Mouse (Mus musculus): ENCODE measurements at regions not wholly inside any gene's neighbourhood (a gene's known extent, or its start where the extent isn't known, plus 50 kb on each side); places are given as distances from the start of the nearest gene placed in this dataset.

DNA sequence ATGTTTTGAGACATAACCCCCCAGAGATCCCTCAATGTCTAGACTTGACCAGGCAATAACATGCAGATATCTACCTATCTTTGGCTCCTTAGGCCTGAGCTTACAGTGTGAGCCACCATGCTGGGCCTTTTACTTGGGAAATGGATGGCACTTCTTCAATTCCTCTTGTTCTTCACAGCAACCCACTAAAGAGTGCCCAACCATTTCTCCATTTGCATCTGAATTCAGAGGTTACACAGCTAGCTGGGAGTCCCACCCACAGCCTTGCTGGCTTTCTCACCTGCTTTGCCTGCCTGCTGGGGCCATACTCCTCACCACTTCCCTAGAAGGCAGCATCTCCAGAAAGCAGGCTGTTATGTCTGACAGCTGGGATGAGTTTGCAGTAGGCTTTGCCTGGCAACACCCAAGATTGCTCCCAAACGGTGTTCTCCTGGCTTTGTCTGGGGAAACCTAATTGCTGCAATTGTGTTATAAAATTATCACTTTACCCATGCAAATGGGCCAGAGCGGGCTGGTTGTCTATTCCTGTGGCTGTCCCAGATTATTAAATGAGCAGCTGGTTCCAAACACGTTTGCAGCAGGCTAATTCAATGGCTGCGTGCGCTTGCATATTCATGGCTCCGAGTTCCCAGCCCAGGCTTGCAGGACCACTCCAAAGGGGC lies 721.6 kb downstream of the Hs3st4 start:
- DNase-seq: no peak
- TF ChIP-seq POLR2A (IDR thresholded peaks at IDR 0.05; ENCODE audit: borderline replicate concordance, extremely low read depth, low read depth, low read length) (no peak), CTCF (IDR thresholded peaks at IDR 0.05; ENCODE audit: insufficient read depth, low read length) (no peak)
- Histone ChIP-seq H3K4me1 (ENCODE audit: control insufficient read depth, insufficient read depth, low read length) (no peaks in the 10 kb centered on the region), H3K4me3 (replicated peaks; ENCODE audit: extremely low read depth, low read depth, low read length) (no peak overlapping the region)
- WGBS: 45% methylated on average over 6 of the region's 6 CpGs

DNA sequence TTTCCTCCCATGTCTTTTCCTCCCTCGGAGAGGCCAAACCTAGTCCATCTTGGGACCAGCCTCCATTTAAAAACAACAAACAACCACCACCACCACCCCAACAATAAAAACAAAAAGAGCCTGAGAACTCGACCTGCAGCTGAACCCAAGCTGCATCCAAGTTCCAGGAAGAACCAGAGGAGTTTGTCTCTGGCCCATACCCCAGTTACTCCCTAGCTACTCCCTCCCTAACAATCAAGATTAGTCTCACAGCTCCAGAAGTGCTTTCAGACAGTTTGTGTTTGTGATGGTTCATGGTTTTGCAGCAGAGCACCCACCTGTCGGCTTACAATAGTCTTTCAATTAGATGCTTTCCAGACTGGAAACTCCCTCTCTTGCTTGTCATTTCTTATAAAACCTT lies 724.5 kb downstream of the Hs3st4 start:
- 33% methylated on average over 3 of the region's 3 CpGs for WGBS
- no peak overlapping the region for H3K4me3 ChIP-seq (replicated peaks; ENCODE audit: extremely low read depth, low read depth, low read length)
- DNase-seq: no peak
- no peak for TF ChIP-seq CTCF (IDR thresholded peaks at IDR 0.05; ENCODE audit: insufficient read depth, low read length)
- TF ChIP-seq POLR2A (IDR thresholded peaks at IDR 0.05; ENCODE audit: borderline replicate concordance, extremely low read depth, low read depth, low read length): no peak
- no peaks in the 10 kb centered on the region for H3K4me1 ChIP-seq (ENCODE audit: control insufficient read depth, insufficient read depth, low read length)

DNA sequence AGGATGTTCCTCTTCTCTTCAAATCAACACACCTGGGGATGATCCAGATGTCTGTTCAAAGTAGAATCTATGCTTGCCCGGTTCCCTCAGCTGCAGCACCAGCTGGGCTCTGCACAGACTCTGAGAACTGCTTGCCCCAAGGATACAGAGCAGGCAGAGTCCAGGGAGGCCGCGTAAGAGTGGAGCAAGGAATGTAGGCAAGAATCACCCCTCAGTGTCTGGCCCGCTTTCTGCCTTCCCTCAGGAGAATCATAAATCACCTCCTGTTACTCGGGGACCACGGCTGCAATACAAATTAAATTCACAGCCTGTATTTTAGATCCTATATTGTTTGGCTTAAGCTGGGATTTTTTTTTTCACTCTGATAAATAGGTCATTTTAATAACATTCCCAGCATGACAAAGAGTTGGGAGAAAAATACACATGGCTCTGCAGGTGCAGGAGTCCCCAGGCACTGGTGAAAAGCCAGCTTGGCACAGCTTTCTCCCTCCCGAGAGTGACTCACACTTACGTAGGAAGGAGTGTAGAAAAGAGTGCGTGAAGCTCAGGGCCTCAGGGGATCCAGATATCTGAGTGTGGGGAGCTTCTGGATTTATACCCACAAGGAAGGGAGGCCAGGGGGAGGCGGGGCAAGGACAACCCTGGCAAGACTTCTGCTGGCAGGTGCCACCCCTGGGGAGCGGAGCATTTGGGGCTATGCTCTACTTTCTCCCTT lies 726.3 kb downstream of the Hs3st4 start:
- no peak overlapping the region for H3K4me3 ChIP-seq (replicated peaks; ENCODE audit: extremely low read depth, low read depth, low read length)
- DNase-seq: no peak
- TF ChIP-seq POLR2A (IDR thresholded peaks at IDR 0.05; ENCODE audit: borderline replicate concordance, extremely low read depth, low read depth, low read length): no peak
- no peak for TF ChIP-seq CTCF (IDR thresholded peaks at IDR 0.05; ENCODE audit: insufficient read depth, low read length)
- 49% methylated on average over 11 of the region's 11 CpGs for WGBS
- no peaks in the 10 kb centered on the region for H3K4me1 ChIP-seq (ENCODE audit: control insufficient read depth, insufficient read depth, low read length)

- 67% methylated on average over 1 of the region's 1 CpGs for WGBS
- TF ChIP-seq POLR2A (IDR thresholded peaks at IDR 0.05; ENCODE audit: borderline replicate concordance, extremely low read depth, low read depth, low read length) (no peak), CTCF (IDR thresholded peaks at IDR 0.05; ENCODE audit: insufficient read depth, low read length) (no peak)
- Histone ChIP-seq H3K4me3 (replicated peaks; ENCODE audit: extremely low read depth, low read depth, low read length) (no peak overlapping the region), H3K4me1 (ENCODE audit: control insufficient read depth, insufficient read depth, low read length) (no peaks in the 10 kb centered on the region)
- DNase-seq: no peak
These were observed 723.5 kb upstream of the Kdm8 start for GRCm38 (mm10) chr7:124720927-124721326.

- no peak for DNase-seq
- Histone ChIP-seq H3K4me1 (ENCODE audit: control insufficient read depth, insufficient read depth, low read length) (no peaks in the 10 kb centered on the region), H3K4me3 (replicated peaks; ENCODE audit: extremely low read depth, low read depth, low read length) (no peak overlapping the region)
- no peak for TF ChIP-seq POLR2A (IDR thresholded peaks at IDR 0.05; ENCODE audit: borderline replicate concordance, extremely low read depth, low read depth, low read length)
- TF ChIP-seq CTCF (IDR thresholded peaks at IDR 0.05; ENCODE audit: insufficient read depth, low read length): no peak
- 0% methylated on average over 2 of the region's 2 CpGs for WGBS
These were observed 702.4 kb upstream of the Kdm8 start for GRCm38 (mm10) chr7:124742086-124742485.

GRCm38 (mm10) chr7:124746321-124746720 lies 698.2 kb upstream of the Kdm8 start:
- no peak for DNase-seq
- Histone ChIP-seq H3K4me1 (ENCODE audit: control insufficient read depth, insufficient read depth, low read length) (no peaks in the 10 kb centered on the region), H3K4me3 (replicated peaks; ENCODE audit: extremely low read depth, low read depth, low read length) (no peak overlapping the region)
- TF ChIP-seq CTCF (IDR thresholded peaks at IDR 0.05; ENCODE audit: insufficient read depth, low read length): no peak
- TF ChIP-seq POLR2A (IDR thresholded peaks at IDR 0.05; ENCODE audit: borderline replicate concordance, extremely low read depth, low read depth, low read length): no peak
- WGBS: 61% methylated on average over 2 of the region's 2 CpGs

- no peak for DNase-seq
- TF ChIP-seq CTCF (IDR thresholded peaks at IDR 0.05; ENCODE audit: insufficient read depth, low read length) (no peak), POLR2A (IDR thresholded peaks at IDR 0.05; ENCODE audit: borderline replicate concordance, extremely low read depth, low read depth, low read length) (no peak)
- WGBS: 70% methylated on average over 3 of the region's 3 CpGs
- H3K4me1 ChIP-seq (ENCODE audit: control insufficient read depth, insufficient read depth, low read length): no peaks in the 10 kb centered on the region
- no peak overlapping the region for H3K4me3 ChIP-seq (replicated peaks; ENCODE audit: extremely low read depth, low read depth, low read length)
These were observed 696.1 kb upstream of the Kdm8 start for GRCm38 (mm10) chr7:124748396-124748795.

DNA sequence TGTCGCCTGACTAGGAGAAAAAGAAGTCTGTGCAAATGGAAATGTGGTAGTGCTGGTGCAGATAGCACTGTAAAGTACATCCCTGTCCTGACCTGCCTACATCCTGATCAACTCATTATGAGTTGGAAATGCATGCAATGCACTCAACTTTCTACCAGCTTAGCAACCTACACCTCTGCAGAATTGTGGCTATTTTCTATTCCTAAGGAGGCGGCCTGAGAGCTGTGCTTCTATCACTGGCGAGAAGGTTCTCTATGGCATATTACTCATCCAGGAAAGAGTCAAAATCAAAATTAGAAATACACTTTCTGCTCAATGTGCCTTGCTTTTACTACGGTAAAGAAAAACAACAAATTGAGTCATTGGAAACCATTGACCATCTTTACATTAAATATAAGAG lies 685.4 kb upstream of the Kdm8 start:
- no peaks in the 10 kb centered on the region for H3K4me1 ChIP-seq (ENCODE audit: control insufficient read depth, insufficient read depth, low read length)
- TF ChIP-seq POLR2A (IDR thresholded peaks at IDR 0.05; ENCODE audit: borderline replicate concordance, extremely low read depth, low read depth, low read length) (no peak), CTCF (IDR thresholded peaks at IDR 0.05; ENCODE audit: insufficient read depth, low read length) (no peak)
- 92% methylated on average over 4 of the region's 4 CpGs for whole genome bisulfite sequencing
- H3K4me3 ChIP-seq (replicated peaks; ENCODE audit: extremely low read depth, low read depth, low read length): no peak overlapping the region
- DNase-seq: no peak

DNA sequence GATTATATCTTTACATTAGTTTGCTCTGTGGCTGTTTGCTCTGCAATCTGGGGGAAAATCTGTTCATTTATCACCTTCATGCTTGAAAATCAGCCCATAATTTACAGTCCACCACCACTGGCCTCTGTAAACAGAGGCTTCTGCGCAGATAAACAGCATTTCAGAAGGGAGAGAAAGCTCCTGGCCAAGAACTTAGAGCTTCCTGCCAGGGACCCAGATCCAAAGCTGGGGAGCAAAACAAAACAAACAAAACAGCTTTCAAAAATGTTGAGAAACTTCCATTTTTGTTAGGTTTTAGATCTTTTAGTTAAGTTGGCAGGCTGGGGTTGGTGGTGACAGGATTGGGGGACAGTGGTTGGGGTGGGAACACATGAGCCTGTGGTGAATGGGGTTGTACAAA lies 666.7 kb upstream of the Kdm8 start:
- TF ChIP-seq POLR2A (IDR thresholded peaks at IDR 0.05; ENCODE audit: borderline replicate concordance, extremely low read depth, low read depth, low read length) (no peak), CTCF (IDR thresholded peaks at IDR 0.05; ENCODE audit: insufficient read depth, low read length) (no peak)
- H3K4me3 ChIP-seq (replicated peaks; ENCODE audit: extremely low read depth, low read depth, low read length): no peak overlapping the region
- 51% methylated on average over 1 of the region's 1 CpGs for WGBS
- H3K4me1 ChIP-seq (ENCODE audit: control insufficient read depth, insufficient read depth, low read length): no peaks in the 10 kb centered on the region
- no peak for DNase-seq

- Histone ChIP-seq H3K4me1 (ENCODE audit: control insufficient read depth, insufficient read depth, low read length) (no peaks in the 10 kb centered on the region), H3K4me3 (replicated peaks; ENCODE audit: extremely low read depth, low read depth, low read length) (no peak overlapping the region)
- no peak for DNase-seq
- TF ChIP-seq CTCF (IDR thresholded peaks at IDR 0.05; ENCODE audit: insufficient read depth, low read length): no peak
- no peak for TF ChIP-seq POLR2A (IDR thresholded peaks at IDR 0.05; ENCODE audit: borderline replicate concordance, extremely low read depth, low read depth, low read length)
- WGBS: 43% methylated on average over 4 of the region's 4 CpGs
These were observed 661.7 kb upstream of the Kdm8 start for GRCm38 (mm10) chr7:124782816-124783215.
